Mouse (Mus musculus) lung, postnatal 0 days (tissue): ENCODE results near the gene Lgalsl. TPM values are rescaled to one million over a fixed set of nuclear protein-coding genes. Genes with fewer than 3 reads are reported as not detected.

Experiments used
- ATAC-seq: fragments of 200-750 bp; cut with Nextera tagmentation; 2 replicates; pipeline ENCODE4 v1.8.0; 2017; ENCODE audit warnings: moderate library complexity
- DNase-seq: peaks from one replicate; pipeline ENCODE4 v3.0.0-alpha.2; 2016; ENCODE audit warnings: low spot score
- H3K27ac ChIP-seq: fragments of 300-500 bp; sonication (generic); 2 replicates; pipeline ENCODE4 v1.5.1; 2014; ENCODE audit warnings: antibody characterized with exemption, mild to moderate bottlenecking, low read length, mixed read lengths
- H3K27me3 ChIP-seq: fragments of 300-500 bp; sonication (generic); replicated peaks from 2 replicates; pipeline ENCODE4 v1.6.1; 2014; ENCODE audit warnings: low read length, mixed read lengths; ENCODE audit not compliant: insufficient read depth
- H3K36me3 ChIP-seq: fragments of 300-500 bp; sonication (generic); 2 replicates; pipeline ENCODE4 v1.6.1; 2014; ENCODE audit warnings: low read length, mixed read lengths; ENCODE audit not compliant: insufficient read depth
- H3K4me1 ChIP-seq: fragments of 300-500 bp; sonication (generic); 2 replicates; pipeline ENCODE4 v1.6.1; 2014; ENCODE audit warnings: antibody characterized with exemption, low read depth, low read length, mixed read lengths; ENCODE audit not compliant: insufficient read depth
- H3K4me2 ChIP-seq: fragments of 300-500 bp; sonication (generic); replicated peaks from 2 replicates; pipeline ENCODE4 v1.6.1; 2014; ENCODE audit warnings: low read depth, mild to moderate bottlenecking, low read length, moderate library complexity, mixed read lengths
- H3K4me3 ChIP-seq: fragments of 300-500 bp; sonication (generic); 2 replicates; pipeline ENCODE4 v1.5.1; 2014; ENCODE audit warnings: low read depth, low read length
- H3K9ac ChIP-seq: fragments of 300-500 bp; sonication (generic); replicated peaks from 2 replicates; pipeline ENCODE4 v1.6.1; 2014; ENCODE audit warnings: low read depth, mild to moderate bottlenecking
- H3K9me3 ChIP-seq: fragments of 300-500 bp; sonication (generic); 2 replicates; pipeline ENCODE4 v1.6.1; 2016; ENCODE audit warnings: low read length, mixed read lengths
- CTCF ChIP-seq: IDR thresholded peaks from 2 replicates; pipeline ENCODE4 v1.5.1; 2016; ENCODE audit warnings: antibody characterized with exemption, mild to moderate bottlenecking
- EP300 ChIP-seq: IDR thresholded peaks from 2 replicates; pipeline ENCODE4 v1.6.1; 2016; ENCODE audit warnings: antibody characterized with exemption, mild to moderate bottlenecking, control low read depth
- WGBS: fragments of 180-500 bp; shearing (Covaris S2); extraction: QIAGEN DNeasy Blood & Tissue Kit; methylation state at CpG from one replicate; pipeline ENCODE4 v1.1.7; 2014; 5-methylcytosine and 5-hydroxymethylcytosine counted together
- polyA plus RNA-seq: library from polyadenylated mRNA; unstranded; fragments of >200 nt; fragmentation: Nextera tagmentation; extraction: Ambion mirVana; gene quantifications from 2 replicates; pipeline ENCODE4 v1.2.1, GENCODE M21; 2015

Lgalsl gene
- polyA plus RNA-seq, 1 experiment from 2014 or later, result 39.6 TPM

DNA sequence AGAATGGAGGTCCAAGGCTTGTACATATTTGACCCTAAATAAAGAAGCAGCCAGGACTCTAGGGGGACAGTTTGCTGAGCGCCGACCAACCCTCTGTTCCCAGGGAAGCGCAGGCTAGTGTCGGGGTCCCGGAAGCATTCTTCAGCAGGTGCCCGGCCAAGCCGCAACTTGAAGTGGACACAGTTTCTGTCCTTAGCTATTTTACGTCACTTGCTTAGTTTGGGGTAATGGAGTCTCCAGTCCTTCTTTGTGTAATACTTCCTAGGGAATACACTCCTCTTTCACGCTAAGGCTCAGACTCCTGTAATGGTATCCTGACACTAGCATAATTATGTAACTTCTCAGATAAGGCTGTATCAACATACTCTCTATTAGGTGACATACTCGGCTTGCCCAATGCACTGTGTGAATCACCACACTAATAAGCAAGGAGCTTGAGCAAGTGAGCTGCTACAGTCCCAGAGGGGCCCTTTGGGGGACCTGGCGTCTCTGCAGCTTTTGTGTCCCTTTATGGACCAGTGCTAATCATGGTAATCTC, 813 bp upstream of the Lgalsl start:
- DNase-seq (peak; percentile 76), ATAC-seq (peak; percentile 50)
- Histone ChIP-seq H3K9me3 (no peaks in the 10 kb centered on the region), H3K9ac (peak overlapping the region; percentile 93), H3K36me3 (peaks cover 5% of the 10 kb centered on the region; the same call in 1 of the 2 replicates), H3K27ac (peak overlapping the region; percentile 96), H3K4me2 (peak overlapping the region; percentile 85), H3K27me3 (no peaks in the 10 kb centered on the region), H3K4me3 (peak overlapping the region; percentile 94), H3K4me1 (no peaks in the 10 kb centered on the region; the same call in 1 of the 2 replicates)
- TF ChIP-seq CTCF (no peak), EP300 (peak; percentile 30; the same call in 1 of the 2 replicates)
- WGBS, result 13% methylated on average over 11 of the region's 11 CpGs

DNA sequence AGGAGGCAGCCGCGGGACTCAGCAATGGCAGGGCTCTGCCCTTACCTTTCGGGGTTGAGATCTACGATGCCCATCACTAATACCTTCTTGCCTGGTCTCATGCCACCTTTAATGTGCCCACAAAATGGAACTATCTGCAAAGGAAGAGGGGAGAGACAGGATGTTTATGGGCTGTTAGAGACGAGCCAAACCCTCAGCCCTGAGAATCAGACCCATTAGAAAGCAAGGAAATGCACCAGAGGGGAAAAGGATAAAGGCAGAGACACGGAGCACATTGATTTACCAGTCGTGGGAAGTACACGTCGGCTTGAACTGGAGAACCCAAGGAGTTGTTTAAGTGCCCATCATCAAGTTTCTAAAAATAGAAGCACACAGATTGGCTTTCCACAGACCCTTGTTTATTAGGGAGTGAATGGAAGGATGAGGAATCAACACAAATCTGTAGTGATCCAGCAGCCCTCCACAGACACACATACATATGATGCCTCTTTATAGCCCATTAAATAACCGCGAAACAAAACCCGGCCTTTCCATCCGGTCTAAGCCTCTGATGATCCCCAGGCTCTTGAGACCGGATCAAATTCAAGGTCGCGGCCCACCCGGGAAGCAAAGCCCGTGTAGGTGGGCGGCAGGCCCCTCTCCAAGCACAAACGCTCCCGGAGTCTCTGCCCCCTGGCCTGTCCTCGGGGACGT, 717 bp downstream of the Lgalsl start:
- 8% methylated on average over 23 of the region's 23 CpGs for WGBS
- ATAC-seq, result no peak; the same call in 1 of the 2 replicates
- H3K27ac ChIP-seq, result peak overlapping the region; percentile 96

DNA sequence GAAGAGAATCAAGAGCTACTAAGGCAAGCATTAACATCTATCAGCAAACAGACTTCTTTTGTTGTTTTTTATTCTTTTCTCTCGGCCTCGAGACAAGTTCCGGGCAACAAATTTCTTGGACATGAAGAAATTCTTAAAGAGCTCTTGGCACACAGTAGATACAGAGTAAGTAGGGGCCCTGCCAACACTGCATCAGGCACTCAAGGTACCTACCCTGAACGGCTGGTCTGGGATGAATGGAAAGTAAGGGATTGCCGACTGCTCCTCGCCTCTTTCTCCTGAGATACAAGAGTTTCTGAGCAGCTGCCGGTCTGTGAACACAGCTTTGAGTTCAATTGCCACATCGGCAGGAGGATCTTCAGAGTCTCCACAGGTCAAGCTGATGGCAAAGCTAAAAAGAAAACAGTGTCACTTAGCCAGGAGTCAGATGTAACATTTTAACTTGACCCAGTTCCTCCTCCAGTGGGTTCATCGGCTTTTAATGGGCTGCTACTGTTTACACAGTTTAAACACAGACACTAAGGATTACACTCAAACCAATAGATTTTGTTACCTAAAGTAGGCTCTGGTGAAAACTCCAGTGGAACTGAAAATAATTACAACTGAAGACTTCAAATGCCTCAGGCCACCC, 1.7 kb downstream of the Lgalsl start:
- 31% methylated on average over 9 of the region's 9 CpGs for WGBS
- H3K36me3 ChIP-seq, result peaks cover 9% of the 10 kb centered on the region; the same call in 1 of the 2 replicates
- H3K4me3 ChIP-seq, result peak overlapping the region; percentile 94; the same call in 1 of the 2 replicates
- H3K9ac ChIP-seq, result 0 out of 2 replicates have a peak overlapping the region, but pooled peaks have one; percentile 19
- H3K27ac ChIP-seq, result peak overlapping the region; percentile 96; the same call in 1 of the 2 replicates
- no peak for ATAC-seq
- no peak for TF ChIP-seq EP300
- TF ChIP-seq CTCF, result no peak
- DNase-seq, result peak; percentile 61
- no peaks in the 10 kb centered on the region for H3K27me3 ChIP-seq
- H3K9me3 ChIP-seq, result no peaks in the 10 kb centered on the region
- H3K4me2 ChIP-seq, result peak overlapping the region; percentile 85
- H3K4me1 ChIP-seq, result no peaks in the 10 kb centered on the region; the same call in 1 of the 2 replicates

More for the DNA sequence above, 717 bp downstream of the Lgalsl start:
- no peaks in the 10 kb centered on the region; the same call in 1 of the 2 replicates for H3K4me1 ChIP-seq
- TF ChIP-seq EP300 (no peak), CTCF (no peak)
- H3K9me3 ChIP-seq, result no peaks in the 10 kb centered on the region
- peak overlapping the region; percentile 94 for H3K4me3 ChIP-seq
- peak overlapping the region; percentile 85 for H3K4me2 ChIP-seq
- peak overlapping the region; percentile 93 for H3K9ac ChIP-seq
- no peaks in the 10 kb centered on the region for H3K27me3 ChIP-seq
- peaks cover 5% of the 10 kb centered on the region; the same call in 1 of the 2 replicates for H3K36me3 ChIP-seq
- DNase-seq, result peak; percentile 48

DNA sequence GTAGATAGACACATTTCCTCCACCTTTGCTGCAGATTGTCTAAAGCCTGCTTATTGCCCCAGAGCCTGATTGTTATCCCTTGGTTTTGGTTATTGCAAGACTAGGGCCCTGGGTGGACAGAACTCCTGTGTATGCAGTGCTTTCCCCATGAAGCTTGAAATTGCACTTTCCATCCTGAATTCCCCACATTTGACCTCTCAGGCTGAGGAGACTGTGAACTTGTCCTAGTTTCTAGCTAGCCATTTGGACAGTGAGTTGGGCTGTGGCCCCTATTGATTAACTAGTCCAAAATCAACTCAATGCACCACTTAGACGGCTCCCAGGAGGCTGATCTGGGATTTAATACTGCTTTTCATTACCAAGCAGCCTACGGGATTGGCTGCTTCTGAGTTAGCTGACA, 6.9 kb downstream of the Lgalsl start:
- no peak for ATAC-seq
- TF ChIP-seq CTCF (no peak), EP300 (no peak)
- peaks cover 9% of the 10 kb centered on the region; the same call in 1 of the 2 replicates for H3K36me3 ChIP-seq
- WGBS, result 90% methylated on average over 2 of the region's 2 CpGs
- DNase-seq, result no peak
- H3K4me3 ChIP-seq, result no peak overlapping the region
- no peak overlapping the region for H3K4me2 ChIP-seq
- H3K27me3 ChIP-seq, result no peaks in the 10 kb centered on the region
- no peak overlapping the region for H3K27ac ChIP-seq
- no peak overlapping the region for H3K9ac ChIP-seq
- no peaks in the 10 kb centered on the region; the same call in 1 of the 2 replicates for H3K4me1 ChIP-seq
- no peaks in the 10 kb centered on the region for H3K9me3 ChIP-seq

DNA sequence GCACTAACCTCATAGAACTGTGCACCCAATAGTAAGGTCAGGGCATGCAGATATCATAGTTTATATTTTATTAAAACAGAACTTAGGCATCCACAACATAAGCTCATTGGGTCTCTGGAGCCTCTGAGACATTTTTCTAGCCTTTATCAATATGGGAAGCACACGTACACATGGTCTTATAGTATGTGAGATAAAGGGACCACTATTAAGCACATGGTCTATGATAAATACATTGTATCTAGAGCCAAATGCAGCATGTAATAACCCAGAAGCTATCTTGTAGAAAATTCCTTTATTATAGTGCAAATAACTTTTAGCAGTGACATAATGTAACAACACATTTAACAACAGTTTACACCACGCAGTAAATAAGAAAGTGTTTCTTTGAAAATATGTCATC, 7.6 kb downstream of the Lgalsl start:
- no peak overlapping the region for H3K4me3 ChIP-seq
- H3K9me3 ChIP-seq, result no peaks in the 10 kb centered on the region
- no peaks in the 10 kb centered on the region for H3K27me3 ChIP-seq
- peaks cover 8% of the 10 kb centered on the region; the same call in 1 of the 2 replicates for H3K36me3 ChIP-seq
- no peak for ATAC-seq
- H3K4me1 ChIP-seq, result no peaks in the 10 kb centered on the region
- TF ChIP-seq EP300 (no peak), CTCF (no peak)
- DNase-seq, result no peak
- H3K4me2 ChIP-seq, result no peak overlapping the region
- no peak overlapping the region for H3K9ac ChIP-seq
- H3K27ac ChIP-seq, result no peak overlapping the region
- WGBS, result 66% methylated on average over 2 of the region's 2 CpGs

DNA sequence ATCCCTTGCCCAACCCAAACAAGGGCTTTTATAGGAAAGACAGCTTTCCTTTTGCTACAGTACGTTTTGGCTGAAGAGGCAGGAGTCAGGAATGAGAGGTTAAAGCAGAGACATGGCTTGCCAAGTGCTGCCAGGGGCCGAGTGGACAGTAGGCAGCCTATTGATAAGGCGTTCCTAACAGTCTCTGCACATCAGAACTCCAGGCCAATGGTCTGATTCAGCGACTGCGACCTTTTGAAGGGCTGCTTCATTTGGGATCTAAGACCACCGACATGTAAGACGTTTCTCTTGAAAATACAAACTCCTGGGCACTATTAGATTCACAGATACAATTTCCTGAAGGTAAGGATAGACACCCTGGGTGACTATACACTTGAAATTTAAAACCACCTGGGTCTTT, 9.5 kb downstream of the Lgalsl start:
- H3K4me3 ChIP-seq, result no peak overlapping the region
- no peak overlapping the region for H3K4me2 ChIP-seq
- no peaks in the 10 kb centered on the region for H3K9me3 ChIP-seq
- H3K4me1 ChIP-seq, result no peaks in the 10 kb centered on the region
- H3K9ac ChIP-seq, result no peak overlapping the region
- TF ChIP-seq EP300 (no peak), CTCF (no peak)
- no peak for DNase-seq
- H3K27ac ChIP-seq, result no peak overlapping the region
- 0 out of 2 replicates have a peak, but pooled peaks cover 3% of the 10 kb centered on the region for H3K36me3 ChIP-seq
- no peak for ATAC-seq
- WGBS, result 71% methylated on average over 7 of the region's 7 CpGs
- no peaks in the 10 kb centered on the region for H3K27me3 ChIP-seq
